Mouse (Mus musculus) brain, adult 2 months (tissue): ENCODE results near the gene Hoxd4.

ENCODE experiments used
- DNase-seq: peaks from one replicate; pipeline ENCODE4 v3.0.0; 2011; ENCODE audit warnings: low read depth, low spot score

The Hoxd4 gene

DNA sequence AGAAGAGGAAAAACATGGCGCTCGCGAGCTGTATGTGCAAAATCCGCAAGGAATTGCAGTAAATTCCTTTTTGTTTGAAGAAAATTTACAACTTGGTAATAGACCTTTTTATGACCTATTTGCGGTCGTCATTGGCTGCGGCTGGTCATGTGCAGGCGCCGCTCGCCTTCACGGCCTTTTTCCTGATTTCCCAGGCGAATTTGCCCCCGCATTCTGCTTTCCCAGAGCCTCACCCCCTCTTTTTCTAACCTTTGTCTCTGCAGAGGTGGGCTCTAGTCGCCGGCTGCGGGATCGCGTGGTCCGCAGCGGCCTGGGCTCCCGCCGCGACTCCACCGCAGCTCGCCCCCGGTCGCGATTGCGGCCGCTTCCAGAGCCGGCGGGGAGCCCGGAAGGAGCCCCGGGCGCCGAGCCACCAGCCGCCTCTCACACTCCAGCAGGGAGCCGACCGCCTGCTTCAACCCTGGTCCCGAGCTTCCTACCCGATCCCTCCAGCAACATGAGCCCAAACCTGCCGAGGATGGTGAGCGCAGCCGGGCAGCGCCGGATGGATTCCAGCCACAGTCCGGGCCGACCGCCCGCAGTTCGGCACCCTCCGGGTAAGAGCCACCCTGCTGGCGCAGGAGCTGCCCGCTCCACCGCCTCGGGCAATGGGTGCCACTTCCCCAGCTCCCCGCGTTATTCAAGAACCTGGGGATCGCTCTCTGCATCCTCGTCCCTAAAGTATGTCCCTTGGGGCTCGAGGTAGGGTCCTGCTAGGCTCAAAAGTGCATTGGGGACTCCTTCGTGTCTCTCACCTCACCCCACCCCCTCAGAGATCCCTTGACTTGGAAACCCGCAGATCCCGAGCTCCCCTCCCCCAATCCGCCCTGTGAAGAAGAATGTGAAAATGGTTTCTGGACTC, at the start of gene Hoxd4, which contains the start of gene Hoxd3:
Gene Hoxd4 (plus strand): TSS at position 209 of the 901 bp plus-strand sequence.
Gene Hoxd3 (plus strand): TSS at position 207 of the 901 bp plus-strand sequence.
- no peak for DNase-seq

GRCm38 (mm10) chr2:74663291-74663925, 48.3 kb upstream of the Hoxd4 start:
- DNase-seq = peak; percentile 68

- DNase-seq = no peak
Measured at GRCm38 (mm10) chr2:74666411-74666810, 45.3 kb upstream of the Hoxd4 start.

DNA sequence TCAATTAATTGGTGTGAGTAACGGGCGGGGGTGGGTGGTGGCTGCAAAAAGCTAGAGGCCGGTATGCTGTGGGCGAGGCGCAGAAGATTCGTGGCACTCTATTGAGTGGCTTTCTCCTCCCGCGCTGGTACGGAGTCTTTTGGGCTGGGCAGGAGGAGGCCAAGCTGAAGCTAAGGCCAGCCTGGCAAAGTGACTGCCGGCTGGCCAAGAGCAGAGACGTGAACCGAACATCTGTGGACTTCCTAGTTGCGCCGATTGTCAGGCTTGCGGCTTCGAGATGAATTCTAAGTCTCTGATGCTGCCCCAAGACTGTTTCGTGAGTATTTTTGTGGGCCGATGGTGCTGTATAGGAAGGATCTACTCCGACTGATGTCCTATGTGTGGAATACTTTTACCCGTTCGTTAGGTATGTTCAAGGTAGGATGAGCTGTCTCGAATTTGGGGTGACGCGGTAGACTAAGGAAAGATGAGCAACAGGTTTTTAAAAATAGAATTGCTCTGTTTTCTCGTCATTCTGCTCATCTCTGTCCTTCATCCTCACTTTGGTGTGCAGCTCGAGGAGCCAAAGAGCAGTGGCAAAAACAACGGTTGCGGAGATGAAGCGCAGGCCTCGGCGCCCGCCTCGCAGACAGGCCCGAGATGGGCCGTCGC, 44.4 kb upstream of the Hoxd4 start:
- no peak for DNase-seq

DNA sequence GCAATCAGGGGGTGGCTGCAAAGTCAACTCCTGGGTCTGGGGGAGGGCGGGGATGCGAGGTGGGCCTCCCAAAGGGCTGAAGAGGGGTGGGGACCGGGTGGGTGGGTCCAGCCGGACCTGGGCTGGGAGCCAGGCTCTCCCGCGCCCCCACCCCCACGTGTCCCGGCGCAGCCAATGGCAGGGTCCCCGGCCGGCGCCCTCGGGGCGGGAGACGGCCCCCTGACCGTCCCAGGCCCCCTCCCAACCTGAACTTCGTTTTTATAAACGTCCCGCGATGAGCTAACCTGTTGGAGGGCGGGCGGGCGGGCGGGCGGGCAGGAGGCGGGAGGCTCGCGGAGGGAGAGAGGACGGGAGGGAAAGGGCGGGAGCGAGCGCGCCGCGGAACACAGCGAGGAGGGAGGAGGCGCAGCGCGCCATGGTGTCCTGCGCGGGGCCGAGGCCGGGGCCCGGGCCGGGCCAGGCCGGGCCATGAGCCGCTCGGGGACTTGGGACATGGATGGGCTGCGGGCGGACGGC, 43.8 kb upstream of the Hoxd4 start, which contains the start of gene Hoxd13:
Gene Hoxd13 (plus strand): TSS at position 469 of the 516 bp plus-strand sequence.
- no peak for DNase-seq

DNA sequence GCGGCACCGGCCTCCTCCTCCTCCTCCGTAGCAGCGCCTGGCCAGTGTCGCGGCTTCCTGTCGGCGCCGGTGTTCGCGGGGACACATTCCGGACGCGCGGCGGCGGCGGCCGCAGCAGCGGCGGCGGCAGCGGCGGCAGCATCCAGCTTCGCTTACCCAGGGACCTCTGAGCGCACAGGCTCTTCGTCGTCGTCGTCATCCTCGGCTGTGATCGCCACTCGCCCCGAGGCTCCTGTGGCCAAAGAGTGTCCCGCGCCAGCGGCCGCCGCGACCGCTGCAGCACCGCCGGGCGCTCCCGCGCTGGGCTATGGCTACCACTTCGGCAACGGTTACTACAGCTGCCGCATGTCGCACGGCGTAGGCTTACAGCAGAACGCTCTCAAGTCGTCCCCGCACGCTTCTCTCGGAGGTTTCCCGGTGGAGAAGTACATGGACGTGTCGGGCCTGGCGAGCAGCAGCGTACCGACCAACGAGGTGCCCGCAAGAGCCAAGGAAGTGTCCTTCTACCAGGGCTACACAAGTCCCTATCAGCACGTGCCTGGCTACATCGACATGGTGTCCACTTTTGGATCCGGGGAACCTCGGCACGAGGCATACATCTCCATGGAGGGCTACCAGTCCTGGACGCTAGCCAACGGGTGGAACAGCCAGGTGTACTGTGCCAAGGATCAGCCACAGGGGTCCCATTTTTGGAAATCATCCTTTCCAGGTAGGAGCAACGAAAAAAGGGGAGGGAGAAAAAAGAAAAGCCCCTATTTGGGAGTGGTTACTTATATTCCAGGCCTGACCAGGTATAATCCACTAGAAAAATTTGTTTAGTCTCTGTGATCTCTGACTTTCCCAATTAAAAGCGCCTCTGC, 43.1 kb upstream of the Hoxd4 start:
- DNase-seq = no peak

GRCm38 (mm10) chr2:74669230-74669578, 42.5 kb upstream of the Hoxd4 start:
- DNase-seq = no peak

GRCm38 (mm10) chr2:74669650-74670235, 42.0 kb upstream of the Hoxd4 start:
- no peak for DNase-seq

GRCm38 (mm10) chr2:74670632-74671188, 41.0 kb upstream of the Hoxd4 start:
- DNase-seq = no peak

GRCm38 (mm10) chr2:74671847-74672246, 39.9 kb upstream of the Hoxd4 start:
- no peak for DNase-seq

DNA sequence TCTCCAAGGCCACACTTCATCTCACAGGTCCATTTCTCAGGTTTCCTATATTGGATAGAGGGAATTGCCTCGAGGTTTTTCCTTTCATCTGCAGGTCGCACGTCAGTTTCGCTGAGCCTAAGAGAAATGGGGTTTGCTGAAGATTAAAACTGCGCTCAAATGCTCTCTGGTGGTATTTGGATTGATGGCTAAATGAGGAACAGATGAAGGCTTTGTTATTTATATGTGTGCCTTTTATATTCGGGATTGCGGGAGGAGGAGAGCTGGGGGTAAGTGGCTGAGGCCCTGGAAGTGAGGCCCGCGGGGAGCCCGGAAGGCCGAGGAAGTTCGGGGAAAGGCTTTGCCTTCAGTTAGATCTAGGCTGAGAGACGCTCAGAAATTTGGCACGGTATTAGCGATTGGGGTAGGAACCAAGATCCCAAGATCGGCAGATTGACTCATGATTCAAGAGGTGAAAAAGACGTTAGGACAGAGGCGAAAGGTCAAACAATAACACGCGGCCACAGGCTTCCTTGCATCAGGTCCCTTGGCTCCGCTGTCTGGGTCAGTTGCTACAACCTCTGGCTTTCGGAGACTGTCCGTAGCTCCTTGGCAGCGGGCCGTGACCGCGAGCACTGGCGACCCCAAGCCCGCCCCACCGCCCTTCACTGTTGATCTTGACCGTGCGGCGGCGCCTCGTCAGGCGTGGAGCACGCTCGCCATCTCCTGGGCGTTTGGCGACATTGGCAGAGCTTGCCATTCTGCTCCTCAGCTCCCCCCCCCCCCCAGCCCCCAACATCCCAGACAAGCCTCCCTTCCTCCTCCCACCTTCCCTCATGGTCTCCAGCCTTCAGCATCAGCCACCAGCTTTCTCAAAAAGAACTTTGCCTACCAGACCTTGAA, 39.0 kb upstream of the Hoxd4 start:
- peak; percentile 49 for DNase-seq

- DNase-seq = no peak
Measured at GRCm38 (mm10) chr2:74673835-74674425, 37.8 kb upstream of the Hoxd4 start.

GRCm38 (mm10) chr2:74674881-74675665, 36.7 kb upstream of the Hoxd4 start, which contains the start of gene Hoxd12:
Gene Hoxd12 (plus strand): TSS chr2:74675013.
- DNase-seq = no peak

DNA sequence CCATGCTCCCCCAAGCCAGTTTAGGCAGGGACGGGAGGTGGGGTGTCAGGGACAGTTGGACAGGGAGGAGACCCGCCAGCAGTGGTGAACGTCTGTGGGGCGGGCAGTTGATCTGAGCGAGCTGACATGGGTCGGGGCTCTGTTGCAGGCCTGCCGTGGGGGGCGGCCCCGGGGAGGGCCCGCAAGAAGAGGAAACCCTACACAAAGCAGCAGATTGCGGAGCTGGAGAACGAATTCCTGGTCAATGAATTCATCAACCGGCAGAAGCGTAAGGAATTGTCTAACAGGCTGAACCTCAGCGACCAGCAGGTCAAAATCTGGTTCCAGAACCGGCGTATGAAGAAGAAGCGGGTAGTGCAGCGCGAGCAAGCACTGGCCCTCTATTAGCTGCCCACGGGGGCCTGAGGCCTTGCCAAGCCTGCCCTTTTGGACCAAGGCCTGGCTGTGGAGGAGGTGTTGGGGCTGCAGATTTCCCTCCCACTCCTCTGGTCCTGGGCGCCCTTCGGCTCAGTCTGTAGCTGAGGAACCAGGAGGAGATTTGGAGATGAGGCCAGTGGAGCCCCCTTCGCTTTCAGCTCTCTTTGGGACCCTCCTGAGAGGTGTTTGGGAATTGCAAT, 36.0 kb upstream of the Hoxd4 start:
- no peak for DNase-seq

GRCm38 (mm10) chr2:74676376-74677052, 35.2 kb upstream of the Hoxd4 start:
- DNase-seq = no peak

- DNase-seq = no peak
Measured at GRCm38 (mm10) chr2:74677106-74677505, 34.6 kb upstream of the Hoxd4 start.
